Comparison of ENCODE assay signal across 16 mouse cellular contexts in genomic region chr15:77907646-77908518, GRCm38 (mm10). TPM values are rescaled to one million over a fixed set of nuclear protein-coding genes. Genes with fewer than 3 reads are reported as not detected.
DNase-seq lines count a peak whose midpoint lies in the region; ATAC-seq and TF ChIP-seq lines count a peak whose summit lies in the region.
"Had no signal": no experiment of that assay in that cellular context is flagged by ENCODE, and none has a peak within 500 bp of the region (broad histone marks: within the 10 kb centered on the region; RNA-seq: fewer than 3 reads in every experiment).

No protein-coding gene starts in this region.

- peaks cover 31% of the 10 kb centered on the region for H3K4me1 ChIP-seq in lung, embryonic 14.5 days (ENCODE audit: insufficient read depth)
- peaks cover 56% of the 10 kb centered on the region for H3K4me1 ChIP-seq in limb, embryonic 11.5 days (ENCODE audit: control insufficient read depth, insufficient read depth, low read length)
- H3K4me1 ChIP-seq in stomach, postnatal 0 days (replicated peaks; ENCODE audit: control insufficient read depth, insufficient read depth): peaks cover 21% of the 10 kb centered on the region

- H3K4me3 ChIP-seq in gastrocnemius, adult 2 months: no peak overlapping the region
- no peak overlapping the region for H3K4me3 ChIP-seq in lung, embryonic 14.5 days (ENCODE audit: low read depth, low read length)
- H3K4me3 ChIP-seq in limb, embryonic 11.5 days (ENCODE audit: low read depth, low read length): no peak overlapping the region
- H3K4me3 ChIP-seq in stomach, postnatal 0 days (ENCODE audit: low read depth, low read length): no peak overlapping the region
- H3K4me3 ChIP-seq: embryonic facial prominence, embryonic 15.5 days; neural tube, embryonic 15.5 days had no signal

- H3K27ac ChIP-seq in gastrocnemius, adult 2 months: peak overlapping the region; percentile 88
- H3K27ac ChIP-seq in lung, embryonic 14.5 days (ENCODE audit: low read depth): peak overlapping the region; percentile 86
- H3K27ac ChIP-seq in limb, embryonic 11.5 days (replicated peaks; ENCODE audit: low read depth, low read length): peak overlapping the region; percentile 57
- peak overlapping the region; percentile 70 for H3K27ac ChIP-seq in stomach, postnatal 0 days (replicated peaks)
- H3K27ac ChIP-seq: embryonic facial prominence, embryonic 15.5 days; neural tube, embryonic 15.5 days had no signal

- no peak for TF ChIP-seq EP300 in stomach, postnatal 0 days (optimal IDR thresholded peaks at IDR 0.05)

- H3K36me3 ChIP-seq in lung, embryonic 14.5 days (ENCODE audit: insufficient read depth): no peaks in the 10 kb centered on the region
- H3K36me3 ChIP-seq in limb, embryonic 11.5 days (ENCODE audit: control insufficient read depth, insufficient read depth, low read length): no peaks in the 10 kb centered on the region
- H3K36me3 ChIP-seq in stomach, postnatal 0 days (ENCODE audit: control insufficient read depth, insufficient read depth, low read length): no peaks in the 10 kb centered on the region
- H3K36me3 ChIP-seq: embryonic facial prominence, embryonic 15.5 days; neural tube, embryonic 15.5 days had no signal

- H3K9me3 ChIP-seq in lung, embryonic 14.5 days (ENCODE audit: low read depth, low read length): no peaks in the 10 kb centered on the region
- no peaks in the 10 kb centered on the region for H3K9me3 ChIP-seq in limb, embryonic 11.5 days (ENCODE audit: control insufficient read depth, low read length)
- no peaks in the 10 kb centered on the region for H3K9me3 ChIP-seq in stomach, postnatal 0 days (ENCODE audit: control insufficient read depth, low read length)
- H3K9me3 ChIP-seq: embryonic facial prominence, embryonic 15.5 days; neural tube, embryonic 15.5 days had no signal

- DNase-seq in gastrocnemius, adult 2 months: no peak
- no peak for DNase-seq in gastrocnemius, postnatal 36 days
- peak; percentile 57 for DNase-seq in lung, embryonic 14.5 days
- DNase-seq in lung, postnatal 14 days: no peak
- peak; percentile 32 for DNase-seq in limb, embryonic 11.5 days (ENCODE audit: low spot score)
- peak; percentile 63 for DNase-seq in stomach, postnatal 0 days (ENCODE audit: low spot score)
- DNase-seq in thymus, postnatal 10 days (ENCODE audit: low spot score in 2 of 2): no peak
- no peak for DNase-seq in right cerebral cortex, postnatal 4 days
- DNase-seq: cerebellum, postnatal 10 days; gastrocnemius, postnatal 14 days; heart, postnatal 10 days; thymus, postnatal 25 days had no signal

- H3K27me3 ChIP-seq in lung, embryonic 14.5 days (ENCODE audit: insufficient read depth, low read length): no peaks in the 10 kb centered on the region
- no peaks in the 10 kb centered on the region for H3K27me3 ChIP-seq in limb, embryonic 11.5 days (ENCODE audit: control insufficient read depth, insufficient read depth, low read length)
- H3K27me3 ChIP-seq in stomach, postnatal 0 days (ENCODE audit: control insufficient read depth, insufficient read depth, low read length): no peaks in the 10 kb centered on the region
- H3K27me3 ChIP-seq: embryonic facial prominence, embryonic 15.5 days had no signal

- no peak overlapping the region for H3K4me2 ChIP-seq in lung, embryonic 14.5 days
- no peak overlapping the region for H3K4me2 ChIP-seq in limb, embryonic 11.5 days (ENCODE audit: low read depth, severe bottlenecking)
- no peak overlapping the region for H3K4me2 ChIP-seq in stomach, postnatal 0 days (replicated peaks; ENCODE audit: low read depth)
- H3K4me2 ChIP-seq: embryonic facial prominence, embryonic 15.5 days; neural tube, embryonic 15.5 days had no signal

- intact Hi-C loops in gastrocnemius, adult 2 months (cut with DNase I): no loop called here
- intact Hi-C loops in gastrocnemius, postnatal 36 days (cut with DNase I): no loop called here

- WGBS in lung, embryonic 14.5 days: 40% methylated on average over 9 of the region's 9 CpGs
- 28% methylated on average over 9 of the region's 9 CpGs for WGBS in limb, embryonic 11.5 days
- 43% methylated on average over 9 of the region's 9 CpGs for WGBS in stomach, postnatal 0 days

- no peak for TF ChIP-seq CTCF in gastrocnemius, adult 2 months (IDR thresholded peaks at IDR 0.05)
- no peak for TF ChIP-seq CTCF in lung, embryonic 14.5 days (IDR thresholded peaks at IDR 0.05; ENCODE audit: low read depth)
- TF ChIP-seq CTCF in stomach, postnatal 0 days (IDR thresholded peaks at IDR 0.05; ENCODE audit: low read depth): no peak

- no peak overlapping the region for H3K9ac ChIP-seq in lung, embryonic 14.5 days
- H3K9ac ChIP-seq in limb, embryonic 11.5 days (ENCODE audit: low read length): no peak overlapping the region
- no peak overlapping the region for H3K9ac ChIP-seq in stomach, postnatal 0 days (ENCODE audit: low read length)
- H3K9ac ChIP-seq: embryonic facial prominence, embryonic 15.5 days; neural tube, embryonic 15.5 days had no signal

- ATAC-seq in lung, embryonic 14.5 days (ENCODE audit: insufficient read depth): no peak
- no peak for ATAC-seq in limb, embryonic 11.5 days (ENCODE audit: insufficient number of reproducible peaks, low FRiP score, low TSS enrichment, low read depth)
- no peak for ATAC-seq in stomach, postnatal 0 days (ENCODE audit: low FRiP score, low TSS enrichment)
- ATAC-seq: activated CD4-positive, CD25-positive, alpha-beta regulatory T cell, adult 4 months; forebrain, embryonic 14.5 days had no signal

RNA-seq across cellular contexts. Expression of gene Txn2, which starts 20.9 kb away (rescaled TPM):
- total RNA-seq in gastrocnemius, adult 2 months (2021): 100 to 1,000 TPM; 189 to 247 TPM
- total RNA-seq in gastrocnemius, postnatal 36 days (2021): 100 to 1,000 TPM; 207 to 218 TPM
- polyA plus RNA-seq in lung, embryonic 14.5 days (2014; fragmentation: Nextera tagmentation; extraction: Ambion mirVana): 209 and 227 TPM in 2 replicates
- 263 and 266 TPM in 2 replicates for polyA plus RNA-seq in limb, embryonic 11.5 days (2014; fragmentation: Nextera tagmentation; extraction: Ambion mirVana)
- 172 and 176 TPM in 2 replicates for polyA plus RNA-seq in stomach, postnatal 0 days (2015; fragmentation: Nextera tagmentation; extraction: Ambion mirVana)

RNA-seq across cellular contexts. Expression of gene Foxred2, which starts 48.6 kb away (rescaled TPM):
- total RNA-seq in gastrocnemius, adult 2 months (2021): under 1 TPM; 0.43 to 0.84 TPM
- under 1 TPM; 0.64 to 0.87 TPM for total RNA-seq in gastrocnemius, postnatal 36 days (2021)
- 5.4 and 5.7 TPM in 2 replicates for polyA plus RNA-seq in lung, embryonic 14.5 days (2014; fragmentation: Nextera tagmentation; extraction: Ambion mirVana)
- polyA plus RNA-seq in limb, embryonic 11.5 days (2014; fragmentation: Nextera tagmentation; extraction: Ambion mirVana): 6.1 and 7.2 TPM in 2 replicates
- polyA plus RNA-seq in stomach, postnatal 0 days (2015; fragmentation: Nextera tagmentation; extraction: Ambion mirVana): 0.62 and 0.87 TPM in 2 replicates

Comparison
In these comparisons a context has a peak if more than half of its experiments do, and no peak if none do; other contexts are left out.
1. DNase-seq: peak in lung, embryonic 14.5 days (single experiment), limb, embryonic 11.5 days (single experiment) and stomach, postnatal 0 days (single experiment); none in gastrocnemius, adult 2 months (single experiment), gastrocnemius, postnatal 36 days (0 of 2), lung, postnatal 14 days (single experiment), thymus, postnatal 10 days (0 of 2) and right cerebral cortex, postnatal 4 days (single experiment).
2. Peak in every context shown above with its lines, with median percentiles within 50 percentile points of each other: H3K27ac ChIP-seq.